Mouse (Mus musculus) right cerebral cortex, postnatal 25 days (tissue): ENCODE data around the gene March6.

ENCODE experiments used
- DNase-seq: peaks from one replicate; pipeline ENCODE4 v3.0.0; 2022

March6 gene

GRCm38 (mm10) chr15:31510477-31511405, 20.1 kb downstream of the March6 start:
- no peak for DNase-seq

GRCm38 (mm10) chr15:31505082-31505481, 25.8 kb downstream of the March6 start:
- no peak for DNase-seq

- no peak for DNase-seq
Measured at GRCm38 (mm10) chr15:31503447-31503846, 27.4 kb downstream of the March6 start.

- no peak for DNase-seq
Measured at GRCm38 (mm10) chr15:31502996-31503395, 27.9 kb downstream of the March6 start.

GRCm38 (mm10) chr15:31502313-31502712, 28.5 kb downstream of the March6 start:
- no peak for DNase-seq

- DNase-seq = no peak
Measured at GRCm38 (mm10) chr15:31494803-31495202, 36.0 kb downstream of the March6 start.

GRCm38 (mm10) chr15:31494310-31494709, 36.5 kb downstream of the March6 start:
- no peak for DNase-seq

- DNase-seq = no peak
Measured at GRCm38 (mm10) chr15:31487407-31487806, 43.4 kb downstream of the March6 start.

GRCm38 (mm10) chr15:31476678-31477077, 54.2 kb downstream of the March6 start:
- DNase-seq = no peak

- DNase-seq = no peak
Measured at GRCm38 (mm10) chr15:31472645-31473574, 57.9 kb downstream of the March6 start.

- no peak for DNase-seq
Measured at GRCm38 (mm10) chr15:31471529-31471928, 59.3 kb downstream of the March6 start.

GRCm38 (mm10) chr15:31469497-31469896, 61.4 kb downstream of the March6 start:
- DNase-seq = no peak

GRCm38 (mm10) chr15:31468806-31469205, 62.0 kb downstream of the March6 start:
- DNase-seq = no peak

GRCm38 (mm10) chr15:31466749-31467148, 64.1 kb downstream of the March6 start:
- DNase-seq = no peak

- no peak for DNase-seq
Measured at GRCm38 (mm10) chr15:31466295-31466694, 64.6 kb downstream of the March6 start.

- no peak for DNase-seq
Measured at GRCm38 (mm10) chr15:31465806-31466205, 65.0 kb downstream of the March6 start.

GRCm38 (mm10) chr15:31460571-31460970, 70.3 kb downstream of the March6 start:
- no peak for DNase-seq

GRCm38 (mm10) chr15:31458081-31458480, 72.8 kb downstream of the March6 start:
- DNase-seq = no peak

- DNase-seq = no peak
Measured at GRCm38 (mm10) chr15:31456381-31456780, 74.5 kb downstream of the March6 start.

- DNase-seq = no peak
Measured at GRCm38 (mm10) chr15:31454861-31455295, 76.0 kb downstream of the March6 start.

GRCm38 (mm10) chr15:31454096-31454860, 76.6 kb downstream of the March6 start:
- DNase-seq = no peak

- DNase-seq = peak; percentile 91
Measured at GRCm38 (mm10) chr15:31453098-31453916, 77.5 kb downstream of the March6 start, which contains the start of gene Ropn1l. Gene Ropn1l (minus strand): TSS chr15:31453737.
